Mouse (Mus musculus) ES-E14 (cell line): ENCODE measurements around the gene Calhm1.

Experiments
- CHD2 ChIP-seq: IDR thresholded peaks from 2 replicates; pipeline ENCODE4 v1.6.1; 2014; ENCODE audit warnings: mild to moderate bottlenecking, low read depth, low read length, inconsistent platforms
- ZC3H11A ChIP-seq: IDR thresholded peaks from 2 replicates; pipeline ENCODE4 v1.6.1; 2012; ENCODE audit warnings: low read depth, mild to moderate bottlenecking, inconsistent platforms, low read length, borderline replicate concordance

DNA sequence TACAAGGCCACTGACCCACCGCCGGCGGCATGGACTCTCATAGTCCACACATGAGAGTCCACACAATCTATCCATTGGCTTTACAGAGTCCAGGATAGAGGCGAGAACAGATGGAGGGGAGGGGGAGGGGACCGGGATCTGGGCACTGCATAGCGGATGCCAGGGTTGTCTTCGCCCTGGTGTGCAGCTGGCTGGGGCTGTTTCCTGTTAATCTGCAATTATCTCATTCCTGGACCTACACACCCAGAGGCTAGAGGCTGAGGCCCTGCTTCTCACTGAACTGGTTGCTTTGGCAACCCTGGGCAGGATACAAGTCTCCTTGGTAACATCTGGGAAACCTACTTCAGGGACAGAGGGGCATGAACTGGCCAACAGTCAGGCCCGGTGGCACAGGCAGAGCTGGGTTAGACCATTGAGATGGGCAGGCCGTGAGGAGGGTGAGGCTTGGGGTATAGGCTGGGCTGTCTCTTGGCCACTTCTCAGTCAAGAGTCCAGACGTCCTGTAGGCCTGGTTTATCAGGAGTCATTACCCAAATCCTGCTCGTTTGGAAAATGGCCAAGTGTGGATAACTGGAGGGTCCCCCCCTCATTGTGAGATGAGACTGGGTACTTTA lies 44.6 kb upstream of the Calhm1 start:
- TF ChIP-seq ZC3H11A (no peak), CHD2 (no peak)
